Mouse (Mus musculus) ovary, adult 18-20 months (tissue): ENCODE measurements around the gene Catsper3.

Experiments
- DNase-seq: peaks from one replicate; pipeline ENCODE4 v3.0.0; 2022; ENCODE audit warnings: low spot score, mixed read lengths

The Catsper3 gene

GRCm38 (mm10) chr13:55784268-55784667 is at the start of gene Catsper3:
Catsper3 (plus strand) TSS chr13:55784568.
- DNase-seq = no peak

GRCm38 (mm10) chr13:55737885-55738284 is 46.5 kb upstream of the Catsper3 start:
- no peak for DNase-seq

- no peak for DNase-seq
These were observed 42.1 kb upstream of the Catsper3 start for GRCm38 (mm10) chr13:55742306-55742705.

- DNase-seq = no peak
These were observed 30.0 kb upstream of the Catsper3 start for GRCm38 (mm10) chr13:55754380-55754779.

GRCm38 (mm10) chr13:55756789-55757188 is 27.6 kb upstream of the Catsper3 start:
- DNase-seq = no peak

- DNase-seq = no peak
These were observed 26.7 kb upstream of the Catsper3 start for GRCm38 (mm10) chr13:55757645-55758044.

- no peak for DNase-seq
These were observed 23.8 kb upstream of the Catsper3 start for GRCm38 (mm10) chr13:55760576-55760975.

GRCm38 (mm10) chr13:55761486-55761885 is 22.9 kb upstream of the Catsper3 start:
- no peak for DNase-seq

GRCm38 (mm10) chr13:55774352-55774751 is 10.0 kb upstream of the Catsper3 start:
- no peak for DNase-seq

GRCm38 (mm10) chr13:55775056-55775455 is 9.3 kb upstream of the Catsper3 start:
- DNase-seq = no peak

GRCm38 (mm10) chr13:55786120-55786519 is 1.8 kb downstream of the Catsper3 start:
- DNase-seq = no peak

GRCm38 (mm10) chr13:55801246-55801645 is 16.9 kb downstream of the Catsper3 start:
- no peak for DNase-seq

GRCm38 (mm10) chr13:55803973-55804372 is 19.6 kb downstream of the Catsper3 start:
- DNase-seq = no peak

- DNase-seq = no peak
These were observed 24.8 kb downstream of the Catsper3 start for GRCm38 (mm10) chr13:55809041-55809623.

GRCm38 (mm10) chr13:55809707-55810106 is 25.3 kb downstream of the Catsper3 start:
- no peak for DNase-seq

GRCm38 (mm10) chr13:55810947-55811346 is 26.6 kb downstream of the Catsper3 start:
- no peak for DNase-seq

- no peak for DNase-seq
These were observed 29.2 kb downstream of the Catsper3 start for GRCm38 (mm10) chr13:55813490-55814016.

- DNase-seq = no peak
These were observed 30.5 kb downstream of the Catsper3 start for GRCm38 (mm10) chr13:55814834-55815233.

GRCm38 (mm10) chr13:55822499-55822898 is 38.1 kb downstream of the Catsper3 start:
- DNase-seq = no peak

GRCm38 (mm10) chr13:55824151-55824945 is 40.0 kb downstream of the Catsper3 start:
- no peak for DNase-seq

- no peak for DNase-seq
These were observed 40.9 kb downstream of the Catsper3 start for GRCm38 (mm10) chr13:55825245-55825681.

- no peak for DNase-seq
These were observed 41.8 kb downstream of the Catsper3 start for GRCm38 (mm10) chr13:55826008-55826671.
